Mouse (Mus musculus): ENCODE measurements around the gene Sytl3.
"Not testable (repeated sequence)": the region's sequence is repeated elsewhere in the genome, so short reads cannot be mapped to it uniquely, and the experiment has no call there.

DNA sequence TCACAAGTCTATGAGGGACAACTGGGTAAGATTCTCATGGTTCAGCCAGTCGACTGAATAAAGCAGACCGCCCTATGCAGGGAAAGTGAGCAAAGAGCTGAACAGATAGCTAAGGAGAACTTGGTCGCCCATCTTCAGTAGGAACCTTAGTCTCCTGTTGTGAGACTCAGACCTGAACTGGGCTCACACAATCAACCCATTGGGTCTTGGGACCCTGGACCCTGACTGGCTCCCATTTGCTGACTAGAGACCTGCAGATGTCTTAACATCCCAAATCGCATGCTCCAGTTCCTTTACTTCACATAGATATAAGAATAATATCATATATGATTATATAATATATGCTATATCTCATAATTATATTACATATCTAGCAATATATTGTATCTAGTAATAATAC is 21.5 kb upstream of the Sytl3 start:
- TF ChIP-seq POLR2A (IDR thresholded peaks at IDR 0.05; ENCODE audit: borderline replicate concordance, extremely low read depth, insufficient read depth, insufficient read length, poor library complexity, severe bottlenecking); CTCF (IDR thresholded peaks at IDR 0.05; ENCODE audit: borderline replicate concordance, extremely low read depth, insufficient read depth, insufficient read length): not testable (repeated sequence)

Data from brain, embryonic 14.5 days (tissue).